Mouse (Mus musculus) stomach, embryonic 16.5 days (tissue): ENCODE data around the gene Gjc2. TPM values are rescaled to one million over a fixed set of nuclear protein-coding genes. Genes with fewer than 3 reads are reported as not detected.
"Not testable (repeated sequence)": the region's sequence is repeated elsewhere in the genome, so short reads cannot be mapped to it uniquely, and the experiment has no call there.

Experiments used
- ATAC-seq: fragments of 200-750 bp; cut with Nextera tagmentation; 2 replicates; pipeline ENCODE4 v1.8.0; 2017; ENCODE audit warnings: moderate number of reproducible peaks, moderate TSS enrichment; ENCODE audit not compliant: insufficient read depth, low FRiP score
- H3K27ac ChIP-seq: fragments of 300-500 bp; sonication (generic); 2 replicates; pipeline ENCODE4 v1.5.1; 2014; ENCODE audit warnings: low read length
- H3K27me3 ChIP-seq: fragments of 300-500 bp; sonication (generic); 2 replicates; pipeline ENCODE4 v1.6.1; 2014; ENCODE audit warnings: low read length, control low read depth, mixed read lengths; ENCODE audit not compliant: control insufficient read depth, insufficient read depth
- H3K36me3 ChIP-seq: fragments of 300-500 bp; sonication (generic); 2 replicates; pipeline ENCODE4 v1.6.1; 2014; ENCODE audit warnings: low read length; ENCODE audit not compliant: control insufficient read depth, insufficient read depth
- H3K4me1 ChIP-seq: fragments of 300-500 bp; sonication (generic); 2 replicates; pipeline ENCODE4 v1.6.1; 2014; ENCODE audit warnings: low read length, control low read depth, mixed read lengths; ENCODE audit not compliant: control insufficient read depth, insufficient read depth
- H3K4me2 ChIP-seq: fragments of 300-500 bp; sonication (generic); 2 replicates; pipeline ENCODE4 v1.6.1; 2014; ENCODE audit warnings: low read depth, low read length, mixed read lengths
- H3K4me3 ChIP-seq: fragments of 300-500 bp; sonication (generic); replicated peaks from 2 replicates; pipeline ENCODE4 v1.5.1; 2014; ENCODE audit warnings: mild to moderate bottlenecking, low read length
- H3K9ac ChIP-seq: fragments of 300-500 bp; sonication (generic); 2 replicates; pipeline ENCODE4 v1.6.1; 2014; ENCODE audit warnings: low read length
- H3K9me3 ChIP-seq: fragments of 300-500 bp; sonication (generic); replicated peaks from 2 replicates; pipeline ENCODE4 v1.6.1; 2016; ENCODE audit warnings: low read length, control low read depth; ENCODE audit not compliant: control insufficient read depth
- WGBS: fragments of 180-500 bp; shearing (Covaris S2); extraction: QIAGEN DNeasy Blood & Tissue Kit; methylation state at CpG from one replicate; pipeline ENCODE4 v1.1.7; 2014; 5-methylcytosine and 5-hydroxymethylcytosine counted together
- polyA plus RNA-seq: library from polyadenylated mRNA; unstranded; fragments of >200 nt; fragmentation: Nextera tagmentation; extraction: Ambion mirVana; gene quantifications from 2 replicates; pipeline ENCODE4 v1.2.1, GENCODE M21; 2015

Gjc2 gene
- polyA plus RNA-seq, 1 experiment from 2014 or later, result 0.62 TPM

DNA sequence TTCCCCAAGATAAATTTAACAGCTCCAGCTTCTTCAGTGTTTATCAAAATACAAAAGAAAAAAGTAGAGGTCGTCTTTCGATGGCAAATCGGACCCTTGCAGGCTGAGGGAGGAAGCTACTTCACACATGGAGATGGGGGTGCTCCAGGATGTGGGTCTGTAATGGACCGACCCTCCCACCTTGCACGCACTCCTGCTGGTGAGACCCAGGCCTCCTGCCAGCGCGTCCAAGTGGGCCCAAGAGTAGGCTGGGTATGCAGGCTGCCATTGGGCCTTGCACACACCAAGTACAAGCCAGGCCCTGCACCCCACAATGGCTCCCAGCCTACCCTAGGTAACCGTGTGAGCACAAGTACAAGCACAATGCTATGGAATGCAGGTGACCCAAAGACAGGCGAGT, 28.5 kb upstream of the Gjc2 start:
- not testable (repeated sequence) for H3K27me3 ChIP-seq, H3K4me3 ChIP-seq, H3K9ac ChIP-seq, H3K4me2 ChIP-seq, H3K36me3 ChIP-seq, H3K9me3 ChIP-seq, ATAC-seq, H3K27ac ChIP-seq
- WGBS, result 80% methylated on average over 9 of the region's 9 CpGs
- peaks cover 26% of the 10 kb centered on the region for H3K4me1 ChIP-seq

DNA sequence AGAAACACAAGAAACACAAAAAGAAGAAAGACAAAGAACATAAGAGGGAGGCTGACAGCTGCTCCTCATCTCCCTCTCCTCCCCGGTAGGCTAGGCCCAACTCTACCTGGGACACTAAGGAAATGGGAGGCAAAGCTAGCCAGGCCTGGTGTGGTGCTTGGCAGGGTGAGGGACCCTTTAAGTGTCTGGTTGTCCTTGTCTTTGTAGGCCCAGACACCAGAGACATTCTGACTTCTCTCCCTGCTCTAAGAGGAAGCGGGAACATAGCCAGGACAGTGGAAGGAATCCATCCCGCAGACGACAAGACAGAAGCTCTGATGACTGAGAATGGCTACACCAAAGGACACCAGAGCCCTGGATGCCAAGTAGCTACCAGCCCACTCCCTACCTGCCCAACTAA, 27.0 kb upstream of the Gjc2 start:
- Histone ChIP-seq H3K4me1 (peaks cover 23% of the 10 kb centered on the region), H3K9me3 (no peaks in the 10 kb centered on the region), H3K4me2 (no peak overlapping the region), H3K9ac (no peak overlapping the region), H3K4me3 (no peak overlapping the region), H3K27ac (no peak overlapping the region), H3K27me3 (no peaks in the 10 kb centered on the region), H3K36me3 (peaks cover 6% of the 10 kb centered on the region; the same call in 1 of the 2 replicates)
- 73% methylated on average over 4 of the region's 4 CpGs for WGBS
- ATAC-seq, result no peak

GRCm38 (mm10) chr11:59209580-59209979, 26.6 kb upstream of the Gjc2 start:
- H3K27ac ChIP-seq, result peak overlapping the region; percentile 96; the same call in 1 of the 2 replicates
- no peak for ATAC-seq
- peaks cover 23% of the 10 kb centered on the region for H3K4me1 ChIP-seq
- H3K4me2 ChIP-seq, result peak overlapping the region; percentile 82
- WGBS, result 53% methylated on average over 5 of the region's 5 CpGs
- no peak overlapping the region for H3K9ac ChIP-seq
- no peaks in the 10 kb centered on the region for H3K27me3 ChIP-seq
- peaks cover 6% of the 10 kb centered on the region; the same call in 1 of the 2 replicates for H3K36me3 ChIP-seq
- H3K9me3 ChIP-seq, result no peaks in the 10 kb centered on the region
- H3K4me3 ChIP-seq, result no peak overlapping the region

DNA sequence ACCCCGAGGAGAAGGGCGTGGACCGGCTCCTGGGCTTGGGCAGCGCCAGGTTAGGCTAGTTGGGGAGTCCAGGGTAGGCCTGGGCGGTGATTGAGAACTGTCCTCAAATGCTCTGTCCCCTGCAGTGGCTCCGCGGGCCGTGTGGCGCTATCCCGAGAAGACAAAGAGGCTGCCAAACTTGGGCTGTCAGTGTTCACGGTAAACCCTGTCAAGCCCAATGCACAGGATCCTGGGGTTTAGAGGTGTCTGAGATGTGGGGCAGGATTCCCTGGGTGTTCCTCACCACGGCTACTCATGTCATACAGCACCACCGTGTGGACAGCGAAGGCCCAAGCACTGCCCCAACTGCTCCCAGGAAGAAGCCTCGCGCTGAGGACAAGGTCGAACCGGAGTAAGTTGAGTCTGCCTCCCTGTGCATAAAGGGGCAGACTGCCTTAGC, 26.0 kb upstream of the Gjc2 start:
- ATAC-seq, result peak; percentile 71
- Histone ChIP-seq H3K36me3 (peaks cover 6% of the 10 kb centered on the region; the same call in 1 of the 2 replicates), H3K4me3 (peak overlapping the region; percentile 97)

DNA sequence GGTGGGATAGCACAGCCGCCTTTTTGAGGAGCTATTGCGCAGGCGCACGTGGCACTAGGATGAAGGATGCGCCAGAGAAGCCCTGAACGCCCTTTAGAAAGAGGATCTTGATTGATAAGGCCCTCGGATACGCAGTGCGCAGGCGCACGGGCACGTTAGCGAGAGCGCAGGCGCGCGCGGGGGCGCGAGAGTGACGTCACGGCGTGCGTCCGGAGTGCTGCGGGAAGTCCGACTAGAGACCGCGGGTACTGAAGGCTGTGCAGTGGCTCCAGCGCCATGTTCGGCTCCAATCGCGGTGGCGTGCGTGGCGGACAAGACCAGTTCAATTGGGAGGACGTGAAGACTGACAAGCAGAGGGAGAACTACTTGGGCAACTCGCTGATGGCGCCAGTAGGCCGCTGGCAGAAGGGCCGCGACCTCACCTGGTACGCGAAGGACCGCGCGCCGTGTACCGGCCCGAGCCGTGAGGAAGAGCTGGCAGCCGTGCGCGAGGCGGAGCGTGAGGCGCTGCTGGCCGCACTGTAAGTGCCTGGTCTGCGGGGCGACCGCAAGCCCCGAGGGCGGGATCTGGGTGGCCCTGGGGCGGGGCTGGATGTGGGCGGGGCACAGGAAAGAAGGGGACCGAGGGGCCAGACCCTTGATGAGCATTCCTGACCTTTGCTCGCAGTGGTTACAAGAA, 25.3 kb upstream of the Gjc2 start, which contains the start of gene 2310033P09Rik:
Gene 2310033P09Rik, plus strand, starts transcription at position 169 of the 679 bp plus-strand sequence.
- peak within 1 kb of the TSS; percentile 95 for H3K9ac ChIP-seq
- WGBS, result under 1% methylated on average over 67 of the region's 67 CpGs
- H3K27ac ChIP-seq, result peak within 1 kb of the TSS; percentile 96
- H3K4me3 ChIP-seq, result peak within 1 kb of the TSS; percentile 97
- peak; percentile 91 for ATAC-seq
- no peaks in the 10 kb centered on the region for H3K9me3 ChIP-seq
- H3K4me2 ChIP-seq, result peak within 1 kb of the TSS; percentile 82
- no peaks in the 10 kb centered on the region for H3K27me3 ChIP-seq
- peaks cover 23% of the 10 kb centered on the region for H3K4me1 ChIP-seq
- peaks cover 6% of the 10 kb centered on the region; the same call in 1 of the 2 replicates for H3K36me3 ChIP-seq

More for the DNA sequence above, 26.0 kb upstream of the Gjc2 start:
- H3K9me3 ChIP-seq, result no peaks in the 10 kb centered on the region
- WGBS, result 9% methylated on average over 18 of the region's 18 CpGs
- H3K27ac ChIP-seq, result peak overlapping the region; percentile 96
- H3K27me3 ChIP-seq, result no peaks in the 10 kb centered on the region
- H3K4me1 ChIP-seq, result peaks cover 23% of the 10 kb centered on the region
- peak overlapping the region; percentile 82 for H3K4me2 ChIP-seq
- H3K9ac ChIP-seq, result peak overlapping the region; percentile 95

DNA sequence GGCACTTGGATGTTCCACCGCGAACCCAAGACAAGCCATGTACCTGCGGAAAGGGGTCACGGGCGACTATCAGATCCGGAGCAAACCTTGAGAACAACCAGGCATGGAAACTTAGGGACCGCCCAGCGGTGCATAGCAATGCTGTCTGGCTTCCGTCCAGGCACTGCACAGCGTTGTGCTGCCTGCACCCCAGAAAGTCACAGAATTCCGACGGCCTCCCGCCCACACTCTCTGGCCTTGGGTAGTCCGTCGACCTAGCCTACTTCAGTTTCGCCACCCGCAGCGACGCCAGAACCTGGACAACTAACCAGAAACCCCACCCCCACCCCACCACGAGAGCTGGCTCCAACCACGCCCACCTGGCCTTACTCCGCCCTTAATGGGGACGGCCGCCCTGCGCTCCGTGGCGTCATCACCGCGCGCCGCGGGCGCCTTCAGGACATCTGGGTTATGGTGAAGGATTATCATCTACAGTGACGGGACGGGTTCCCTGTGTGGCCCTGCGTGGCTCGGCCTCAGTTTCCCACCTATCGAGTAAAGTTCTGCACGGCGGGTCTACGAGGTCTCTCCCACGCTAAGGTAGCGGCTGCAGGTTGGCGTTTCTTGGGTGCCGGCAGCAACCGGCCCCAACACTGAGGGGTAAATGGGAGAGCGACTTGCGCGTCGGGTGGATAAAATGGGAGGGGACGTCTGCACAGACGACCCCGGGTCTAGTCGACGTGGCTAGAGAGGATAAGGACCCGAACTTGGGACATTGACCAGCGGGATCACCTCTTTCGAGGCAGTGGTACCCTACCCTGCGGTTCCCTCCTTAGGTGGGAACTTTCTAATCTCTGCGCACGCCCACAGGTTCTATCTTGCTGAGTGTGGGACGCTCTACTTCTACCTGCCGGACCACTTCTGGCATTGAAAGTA, 19.3 kb upstream of the Gjc2 start, which contains the start of gene Mrpl55:
Gene Mrpl55, plus strand, starts transcription at position 406 of the 915 bp plus-strand sequence.
- peak; percentile 97 for ATAC-seq

DNA sequence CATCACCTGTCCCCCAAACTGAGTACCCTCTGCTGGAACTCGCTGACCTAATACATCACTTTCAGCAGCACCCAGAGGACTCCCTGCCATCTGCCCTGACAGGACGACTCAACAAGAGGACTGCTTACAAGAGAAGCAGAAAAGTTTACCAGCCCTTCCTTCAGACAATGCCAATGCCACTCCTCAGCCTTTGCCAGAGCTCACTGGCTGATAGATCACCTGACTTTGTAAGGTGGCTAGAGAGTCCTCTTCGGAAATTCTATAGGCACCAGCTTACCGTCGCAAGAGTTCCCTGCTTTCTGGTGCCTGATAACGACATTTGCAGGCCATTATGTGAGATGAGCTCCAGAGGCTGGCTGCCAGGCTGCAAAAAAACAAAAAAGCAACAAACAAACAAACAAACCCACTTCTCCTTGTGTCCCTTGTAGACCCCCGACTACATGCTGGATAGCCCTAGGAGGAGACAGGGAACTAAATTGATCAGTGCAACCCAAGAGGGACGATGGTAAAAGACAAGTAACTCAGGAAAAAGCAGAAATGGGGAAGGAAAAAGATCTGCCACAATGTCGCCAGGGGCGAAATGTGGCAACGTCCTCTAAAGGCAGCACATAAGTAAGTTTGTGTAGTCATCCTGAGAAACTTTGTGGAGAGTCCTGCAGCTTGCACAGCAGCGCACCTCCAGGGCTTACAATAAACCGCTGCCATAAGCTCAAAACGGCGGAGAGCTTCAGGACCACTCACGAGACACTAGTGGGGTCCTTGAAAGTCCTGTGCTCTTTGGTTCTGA, 18.4 kb upstream of the Gjc2 start:
- WGBS, result 22% methylated on average over 16 of the region's 16 CpGs
- H3K27me3 ChIP-seq, result no peaks in the 10 kb centered on the region
- H3K36me3 ChIP-seq, result 0 out of 2 replicates have a peak, but pooled peaks cover 3% of the 10 kb centered on the region
- ATAC-seq, result no peak
- H3K4me2 ChIP-seq, result peak overlapping the region; percentile 84
- peak overlapping the region; percentile 91 for H3K9ac ChIP-seq
- peak overlapping the region; percentile 90 for H3K4me3 ChIP-seq
- H3K4me1 ChIP-seq, result peaks cover 12% of the 10 kb centered on the region
- peak overlapping the region; percentile 84 for H3K27ac ChIP-seq
- no peaks in the 10 kb centered on the region for H3K9me3 ChIP-seq

More for the DNA sequence above, 19.3 kb upstream of the Gjc2 start, which contains the start of gene Mrpl55:
- WGBS, result under 1% methylated on average over 63 of the region's 63 CpGs
- H3K27ac ChIP-seq, result peak within 1 kb of the TSS; percentile 84
- no peaks in the 10 kb centered on the region for H3K9me3 ChIP-seq
- H3K9ac ChIP-seq, result peak within 1 kb of the TSS; percentile 91
- peak within 1 kb of the TSS; percentile 84 for H3K4me2 ChIP-seq
- H3K36me3 ChIP-seq, result 0 out of 2 replicates have a peak, but pooled peaks cover 3% of the 10 kb centered on the region
- H3K4me1 ChIP-seq, result peaks cover 12% of the 10 kb centered on the region
- peak within 1 kb of the TSS; percentile 90 for H3K4me3 ChIP-seq
- H3K27me3 ChIP-seq, result no peaks in the 10 kb centered on the region

DNA sequence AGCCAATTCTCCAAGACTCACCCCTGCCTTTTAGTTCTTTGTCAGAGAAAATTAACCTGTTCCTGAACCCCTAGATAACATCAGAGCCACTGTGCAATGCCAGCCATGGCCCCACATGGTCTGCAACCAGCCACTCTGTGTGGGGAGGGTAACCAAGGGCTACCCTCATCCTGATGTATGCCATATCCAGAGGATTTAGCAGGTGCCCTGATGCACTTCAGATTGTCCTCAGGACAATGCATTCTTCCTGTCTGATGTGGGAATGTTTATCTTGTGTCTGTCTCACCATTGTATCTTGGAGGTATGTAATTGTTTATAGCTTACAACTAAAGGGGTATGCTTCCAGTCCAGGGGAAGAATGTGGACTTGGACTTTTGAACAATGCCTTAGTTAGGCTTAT, 13.2 kb upstream of the Gjc2 start:
- Histone ChIP-seq H3K4me1 (peaks cover 3% of the 10 kb centered on the region; the same call in 1 of the 2 replicates), H3K4me2 (no peak overlapping the region), H3K27me3 (no peaks in the 10 kb centered on the region), H3K9ac (no peak overlapping the region), H3K9me3 (no peaks in the 10 kb centered on the region), H3K4me3 (no peak overlapping the region), H3K27ac (no peak overlapping the region), H3K36me3 (0 out of 2 replicates have a peak, but pooled peaks cover 3% of the 10 kb centered on the region)
- ATAC-seq, result no peak
